Mouse (Mus musculus) neural tube, embryonic 11.5 days (tissue): ENCODE measurements around the gene Gm14412. TPM values are rescaled to one million over a fixed set of nuclear protein-coding genes. Genes with fewer than 3 reads are reported as not detected.
"Not testable (repeated sequence)": the region's sequence is repeated elsewhere in the genome, so short reads cannot be mapped to it uniquely, and the experiment has no call there.

Experiments
- ATAC-seq: fragments of 200-750 bp; cut with Nextera tagmentation; 2 replicates; pipeline ENCODE4 v1.8.0; 2017; ENCODE audit warnings: moderate number of reproducible peaks, mild to moderate bottlenecking, moderate TSS enrichment, moderate library complexity; ENCODE audit not compliant: insufficient read depth, low FRiP score, low TSS enrichment
- DNase-seq: peaks from one replicate; pipeline ENCODE4 v3.0.0-alpha.2; 2015; ENCODE audit warnings: low spot score
- H3K27ac ChIP-seq: fragments of 300-500 bp; sonication (generic); 2 replicates; pipeline ENCODE4 v1.5.1; 2014; ENCODE audit warnings: low read depth, mild to moderate bottlenecking, low read length
- H3K27me3 ChIP-seq: fragments of 300-500 bp; sonication (generic); 2 replicates; pipeline ENCODE4 v1.6.1; 2014; ENCODE audit warnings: mild to moderate bottlenecking, low read length, mixed read lengths; ENCODE audit not compliant: control insufficient read depth, insufficient read depth
- H3K36me3 ChIP-seq: fragments of 300-500 bp; sonication (generic); 2 replicates; pipeline ENCODE4 v1.6.1; 2014; ENCODE audit warnings: mild to moderate bottlenecking, low read length, moderate library complexity, mixed read lengths; ENCODE audit not compliant: control insufficient read depth, insufficient read depth
- H3K4me1 ChIP-seq: fragments of 300-500 bp; sonication (generic); 2 replicates; pipeline ENCODE4 v1.6.1; 2014; ENCODE audit warnings: low read length, mixed read lengths; ENCODE audit not compliant: control insufficient read depth, insufficient read depth
- H3K4me2 ChIP-seq: fragments of 300-500 bp; sonication (generic); 2 replicates; pipeline ENCODE4 v1.6.1; 2014; ENCODE audit warnings: low read depth, mild to moderate bottlenecking, moderate library complexity
- H3K4me3 ChIP-seq: fragments of 300-500 bp; sonication (generic); 2 replicates; pipeline ENCODE4 v1.5.1; 2014; ENCODE audit warnings: low read depth, low read length
- H3K9ac ChIP-seq: fragments of 300-500 bp; sonication (generic); 2 replicates; pipeline ENCODE4 v1.6.1; 2014; ENCODE audit warnings: mild to moderate bottlenecking, low read length
- H3K9me3 ChIP-seq: fragments of 300-500 bp; sonication (generic); 2 replicates; pipeline ENCODE4 v1.6.1; 2016; ENCODE audit warnings: low read length; ENCODE audit not compliant: control insufficient read depth
- WGBS: fragments of 180-500 bp; shearing (Covaris S2); extraction: QIAGEN DNeasy Blood & Tissue Kit; methylation state at CpG from one replicate; pipeline ENCODE4 v1.1.7; 2014; 5-methylcytosine and 5-hydroxymethylcytosine counted together
- polyA plus RNA-seq: library from polyadenylated mRNA; unstranded; fragments of >200 nt; fragmentation: Nextera tagmentation; extraction: Ambion mirVana; gene quantifications from 2 replicates; pipeline ENCODE4 v1.2.1, GENCODE M21; 2014

The Gm14412 gene
- polyA plus RNA-seq = 0.24 and 0.26 TPM in 2 replicates

- 95% methylated on average over 2 of the region's 2 CpGs for WGBS
- not testable (repeated sequence) for H3K27ac ChIP-seq, H3K9me3 ChIP-seq, DNase-seq, H3K36me3 ChIP-seq, H3K4me2 ChIP-seq, H3K4me1 ChIP-seq, H3K27me3 ChIP-seq, H3K4me3 ChIP-seq, ATAC-seq, H3K9ac ChIP-seq
Observed at GRCm38 (mm10) chr2:177324257-177324733, at the start of gene Gm14412. Gene Gm14412, minus strand, starts transcription at chr2:177324307.

GRCm38 (mm10) chr2:177329661-177330292 is 5.7 kb upstream of the Gm14412 start:
- H3K27ac ChIP-seq, H3K27me3 ChIP-seq, H3K36me3 ChIP-seq, DNase-seq, H3K9me3 ChIP-seq, H3K4me2 ChIP-seq, H3K9ac ChIP-seq, H3K4me1 ChIP-seq, ATAC-seq, H3K4me3 ChIP-seq: not testable (repeated sequence)
- WGBS = 78% methylated on average over 4 of the region's 4 CpGs

GRCm38 (mm10) chr2:177321361-177321760 is 2.7 kb downstream of the Gm14412 start:
- H3K27ac ChIP-seq, H3K4me1 ChIP-seq, H3K27me3 ChIP-seq, H3K9me3 ChIP-seq, H3K4me2 ChIP-seq, H3K36me3 ChIP-seq, ATAC-seq, H3K4me3 ChIP-seq, H3K9ac ChIP-seq, DNase-seq: not testable (repeated sequence)

- H3K9ac ChIP-seq, H3K27me3 ChIP-seq, H3K27ac ChIP-seq, H3K36me3 ChIP-seq, ATAC-seq, H3K9me3 ChIP-seq, H3K4me3 ChIP-seq, DNase-seq, H3K4me2 ChIP-seq, H3K4me1 ChIP-seq: not testable (repeated sequence)
- 69% methylated on average over 2 of the region's 2 CpGs for WGBS
Observed at GRCm38 (mm10) chr2:177320786-177321320, 3.3 kb downstream of the Gm14412 start.

- no peak for ATAC-seq
Observed at GRCm38 (mm10) chr2:177318996-177319395, 5.1 kb downstream of the Gm14412 start.

GRCm38 (mm10) chr2:177309627-177310026 is 14.5 kb downstream of the Gm14412 start:
- not testable (repeated sequence) for H3K27ac ChIP-seq, H3K27me3 ChIP-seq, H3K4me3 ChIP-seq, H3K9ac ChIP-seq, H3K9me3 ChIP-seq, H3K4me1 ChIP-seq, ATAC-seq, H3K4me2 ChIP-seq, DNase-seq, H3K36me3 ChIP-seq
- 91% methylated on average over 4 of the region's 4 CpGs for WGBS

More at GRCm38 (mm10) chr2:177318996-177319395, 5.1 kb downstream of the Gm14412 start:
- Histone ChIP-seq H3K4me3 (no peak overlapping the region), H3K4me1 (no peaks in the 10 kb centered on the region), H3K27ac (no peak overlapping the region), H3K4me2 (no peak overlapping the region), H3K36me3 (no peaks in the 10 kb centered on the region), H3K9me3 (no peaks in the 10 kb centered on the region), H3K27me3 (no peaks in the 10 kb centered on the region), H3K9ac (no peak overlapping the region)
- no peak for DNase-seq
- WGBS = 81% methylated on average over 1 of the region's 1 CpGs

- WGBS = no CpG with 5 or more reads among the region's 2 CpGs
- not testable (repeated sequence) for H3K27ac ChIP-seq
Observed at GRCm38 (mm10) chr2:177304980-177305379, 19.1 kb downstream of the Gm14412 start.

GRCm38 (mm10) chr2:177283701-177284100 is 40.4 kb downstream of the Gm14412 start:
- not testable (repeated sequence) for H3K9me3 ChIP-seq, H3K4me1 ChIP-seq, H3K9ac ChIP-seq, H3K4me2 ChIP-seq, DNase-seq, H3K4me3 ChIP-seq, ATAC-seq, H3K36me3 ChIP-seq, H3K27ac ChIP-seq, H3K27me3 ChIP-seq
- WGBS = 26% methylated on average over 3 of the region's 3 CpGs

More at GRCm38 (mm10) chr2:177304980-177305379, 19.1 kb downstream of the Gm14412 start:
- not testable (repeated sequence) for H3K4me1 ChIP-seq, ATAC-seq, H3K4me3 ChIP-seq, H3K9ac ChIP-seq, H3K4me2 ChIP-seq, DNase-seq, H3K9me3 ChIP-seq, H3K27me3 ChIP-seq, H3K36me3 ChIP-seq

- WGBS = 100% methylated on average over 1 of the region's 2 CpGs
- not testable (repeated sequence) for H3K4me3 ChIP-seq, H3K9me3 ChIP-seq, H3K4me2 ChIP-seq, H3K36me3 ChIP-seq, ATAC-seq, H3K4me1 ChIP-seq, H3K27ac ChIP-seq, H3K9ac ChIP-seq, DNase-seq, H3K27me3 ChIP-seq
Observed at GRCm38 (mm10) chr2:177277754-177278153, 46.4 kb downstream of the Gm14412 start.
